Mouse (Mus musculus): ENCODE data around the gene Gins1. TPM values are rescaled to one million over a fixed set of nuclear protein-coding genes. Genes with fewer than 3 reads are reported as not detected.
A peak's percentile ranks its signal among the peaks of the same experiment; 100 is the strongest.

Gene Gins1
- 56.2 and 62.7 TPM in 2 replicates for polyA plus RNA-seq (2015; fragmentation: Nextera tagmentation; extraction: Ambion mirVana)

GRCm38 (mm10) chr2:150904936-150905450 is at the start of gene Gins1:
Gene Gins1 (plus strand): TSS chr2:150905400.
- H3K9ac ChIP-seq = peak within 1 kb of the TSS; percentile 86
- WGBS = 42% methylated on average over 9 of the region's 9 CpGs
- H3K4me3 ChIP-seq = peak within 1 kb of the TSS; percentile 86
- H3K27ac ChIP-seq = peak within 1 kb of the TSS; percentile 85
- H3K9me3 ChIP-seq (replicated peaks) = no peaks in the 10 kb centered on the region
- ATAC-seq = no peak; the same call in 1 of the 2 replicates
- H3K27me3 ChIP-seq = no peaks in the 10 kb centered on the region
- H3K36me3 ChIP-seq (ENCODE audit: poor library complexity, severe bottlenecking) = no peaks in the 10 kb centered on the region; the same call in 1 of the 2 replicates
- peak within 1 kb of the TSS; percentile 76 for H3K4me2 ChIP-seq
- peaks cover 22% of the 10 kb centered on the region for H3K4me1 ChIP-seq

DNA sequence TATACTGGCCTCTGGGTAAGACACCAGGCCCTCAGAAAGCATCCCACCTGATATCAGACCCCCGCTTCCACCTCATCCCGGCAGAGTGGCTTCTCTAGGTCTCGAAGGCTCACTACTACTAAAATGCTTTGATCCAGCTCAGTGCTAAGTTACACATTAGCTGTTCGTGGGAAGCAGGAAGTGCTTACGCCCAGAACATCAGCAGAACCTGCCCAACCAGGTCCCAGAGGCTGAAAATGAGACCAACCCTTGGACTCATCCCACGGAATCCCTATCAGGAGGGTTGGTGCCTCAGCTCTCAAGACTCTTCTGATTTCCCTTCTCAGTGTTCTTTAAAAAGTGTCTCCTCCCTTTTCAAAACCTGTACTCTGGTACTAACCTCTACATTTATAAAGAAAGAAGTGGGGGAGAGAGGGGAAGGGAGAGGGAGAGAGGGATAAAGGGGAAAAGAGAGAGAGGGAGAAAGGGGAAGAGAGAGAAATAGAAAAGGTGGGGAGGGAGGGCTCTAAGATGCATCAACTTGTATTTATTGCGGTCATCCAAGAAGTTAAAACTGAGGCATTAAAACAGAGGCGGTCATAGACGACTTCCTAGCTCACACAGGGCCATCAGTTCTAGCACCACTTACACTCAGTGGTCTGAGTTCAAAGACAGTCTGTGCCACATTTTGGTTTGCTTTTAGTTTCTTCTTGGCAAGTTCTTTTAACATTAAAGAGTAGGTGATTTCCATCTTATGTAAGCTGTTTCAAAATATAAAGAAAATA is 46.3 kb upstream of the Gins1 start:
- Histone ChIP-seq H3K9me3 (replicated peaks) (no peaks in the 10 kb centered on the region), H3K4me2 (no peak overlapping the region), H3K4me3 (no peak overlapping the region), H3K9ac (no peak overlapping the region), H3K27me3 (no peaks in the 10 kb centered on the region), H3K4me1 (peaks cover 7% of the 10 kb centered on the region), H3K36me3 (ENCODE audit: poor library complexity, severe bottlenecking) (no peaks in the 10 kb centered on the region), H3K27ac (no peak overlapping the region)
- WGBS = 92% methylated on average over 9 of the region's 9 CpGs
- no peak for ATAC-seq

- Histone ChIP-seq H3K4me3 (no peak overlapping the region), H3K9me3 (replicated peaks) (no peaks in the 10 kb centered on the region), H3K4me2 (no peak overlapping the region), H3K27ac (no peak overlapping the region), H3K27me3 (no peaks in the 10 kb centered on the region), H3K36me3 (ENCODE audit: poor library complexity, severe bottlenecking) (no peaks in the 10 kb centered on the region), H3K9ac (no peak overlapping the region), H3K4me1 (peaks cover 4% of the 10 kb centered on the region)
- ATAC-seq = no peak
- 78% methylated on average over 11 of the region's 11 CpGs for WGBS
Measured at GRCm38 (mm10) chr2:150859709-150860470, 45.3 kb upstream of the Gins1 start.

GRCm38 (mm10) chr2:150861128-150861527 is 44.1 kb upstream of the Gins1 start:
- Histone ChIP-seq H3K4me3 (no peak overlapping the region), H3K9me3 (replicated peaks) (no peaks in the 10 kb centered on the region), H3K4me1 (no peaks in the 10 kb centered on the region), H3K9ac (no peak overlapping the region), H3K36me3 (ENCODE audit: poor library complexity, severe bottlenecking) (no peaks in the 10 kb centered on the region), H3K4me2 (no peak overlapping the region), H3K27me3 (no peaks in the 10 kb centered on the region), H3K27ac (no peak overlapping the region)
- 92% methylated on average over 2 of the region's 2 CpGs for WGBS
- no peak for ATAC-seq

DNA sequence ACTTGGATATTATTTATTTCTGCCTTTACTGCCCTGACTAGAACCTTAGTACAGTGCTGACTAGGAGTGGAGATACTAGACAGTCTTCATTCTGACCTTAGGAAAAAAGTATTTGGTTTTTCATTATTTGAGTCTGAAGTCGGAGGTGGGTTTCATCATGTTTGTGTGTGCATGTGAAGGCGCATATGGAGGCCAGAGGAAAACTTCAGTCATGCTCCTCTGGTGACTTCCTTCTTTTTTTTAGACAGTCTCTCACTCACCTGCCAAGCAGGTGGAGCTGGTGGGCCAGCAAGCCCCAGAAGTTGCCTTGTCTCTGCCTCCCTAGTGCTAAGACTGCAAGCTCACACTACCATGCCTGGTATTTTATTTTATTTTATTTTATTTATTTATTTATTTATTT is 38.2 kb upstream of the Gins1 start:
- no peaks in the 10 kb centered on the region for H3K36me3 ChIP-seq (ENCODE audit: poor library complexity, severe bottlenecking)
- H3K4me3 ChIP-seq = no peak overlapping the region
- H3K9me3 ChIP-seq (replicated peaks) = no peaks in the 10 kb centered on the region
- no peaks in the 10 kb centered on the region for H3K27me3 ChIP-seq
- no peaks in the 10 kb centered on the region for H3K4me1 ChIP-seq
- no peak overlapping the region for H3K9ac ChIP-seq
- no peak for ATAC-seq
- 95% methylated on average over 2 of the region's 2 CpGs for WGBS
- no peak overlapping the region for H3K27ac ChIP-seq
- H3K4me2 ChIP-seq = no peak overlapping the region

GRCm38 (mm10) chr2:150869446-150869845 is 35.8 kb upstream of the Gins1 start:
- Histone ChIP-seq H3K27me3 (no peaks in the 10 kb centered on the region), H3K4me2 (no peak overlapping the region), H3K27ac (no peak overlapping the region), H3K4me3 (no peak overlapping the region), H3K36me3 (ENCODE audit: poor library complexity, severe bottlenecking) (no peaks in the 10 kb centered on the region), H3K9me3 (replicated peaks) (no peaks in the 10 kb centered on the region), H3K9ac (no peak overlapping the region), H3K4me1 (no peaks in the 10 kb centered on the region)
- no peak for ATAC-seq
- 91% methylated on average over 1 of the region's 1 CpGs for WGBS

DNA sequence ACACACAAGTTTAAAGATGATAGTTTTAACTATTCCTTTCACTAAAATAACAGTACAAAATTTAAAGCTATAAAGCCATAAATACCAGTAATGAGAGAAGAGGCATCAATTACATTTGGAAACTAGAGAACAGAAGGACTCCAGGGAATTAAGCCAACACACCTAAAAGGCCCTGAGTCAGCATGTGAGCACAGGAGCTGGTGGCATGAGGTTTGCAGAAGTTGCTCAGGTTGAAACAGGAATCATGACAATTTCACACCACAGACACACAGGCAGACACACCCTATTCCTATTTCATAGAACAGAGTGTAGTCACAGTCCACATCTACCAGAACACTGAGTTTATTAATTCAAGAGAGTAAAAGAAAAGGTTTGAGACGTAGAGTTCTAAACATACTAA is 30.7 kb upstream of the Gins1 start:
- no peak for ATAC-seq
- Histone ChIP-seq H3K4me3 (no peak overlapping the region), H3K9me3 (replicated peaks) (no peaks in the 10 kb centered on the region), H3K4me2 (no peak overlapping the region), H3K27ac (no peak overlapping the region), H3K27me3 (no peaks in the 10 kb centered on the region), H3K36me3 (ENCODE audit: poor library complexity, severe bottlenecking) (no peaks in the 10 kb centered on the region), H3K9ac (no peak overlapping the region), H3K4me1 (no peaks in the 10 kb centered on the region)
- WGBS = 98% methylated on average over 1 of the region's 1 CpGs

- WGBS = 98% methylated on average over 1 of the region's 1 CpGs
- H3K4me3 ChIP-seq = no peak overlapping the region
- H3K4me2 ChIP-seq = no peak overlapping the region
- H3K36me3 ChIP-seq (ENCODE audit: poor library complexity, severe bottlenecking) = no peaks in the 10 kb centered on the region
- H3K4me1 ChIP-seq = no peaks in the 10 kb centered on the region
- no peak overlapping the region for H3K9ac ChIP-seq
- no peak for ATAC-seq
- no peaks in the 10 kb centered on the region for H3K27me3 ChIP-seq
- no peak overlapping the region for H3K27ac ChIP-seq
- no peaks in the 10 kb centered on the region for H3K9me3 ChIP-seq (replicated peaks)
Measured at GRCm38 (mm10) chr2:150875226-150875625, 30.0 kb upstream of the Gins1 start.

GRCm38 (mm10) chr2:150877561-150877960 is 27.6 kb upstream of the Gins1 start:
- ATAC-seq = no peak
- Histone ChIP-seq H3K4me3 (no peak overlapping the region), H3K4me2 (no peak overlapping the region), H3K4me1 (no peaks in the 10 kb centered on the region), H3K9ac (no peak overlapping the region), H3K36me3 (ENCODE audit: poor library complexity, severe bottlenecking) (no peaks in the 10 kb centered on the region), H3K9me3 (replicated peaks) (no peaks in the 10 kb centered on the region), H3K27me3 (no peaks in the 10 kb centered on the region), H3K27ac (no peak overlapping the region)
- 87% methylated on average over 4 of the region's 4 CpGs for WGBS

DNA sequence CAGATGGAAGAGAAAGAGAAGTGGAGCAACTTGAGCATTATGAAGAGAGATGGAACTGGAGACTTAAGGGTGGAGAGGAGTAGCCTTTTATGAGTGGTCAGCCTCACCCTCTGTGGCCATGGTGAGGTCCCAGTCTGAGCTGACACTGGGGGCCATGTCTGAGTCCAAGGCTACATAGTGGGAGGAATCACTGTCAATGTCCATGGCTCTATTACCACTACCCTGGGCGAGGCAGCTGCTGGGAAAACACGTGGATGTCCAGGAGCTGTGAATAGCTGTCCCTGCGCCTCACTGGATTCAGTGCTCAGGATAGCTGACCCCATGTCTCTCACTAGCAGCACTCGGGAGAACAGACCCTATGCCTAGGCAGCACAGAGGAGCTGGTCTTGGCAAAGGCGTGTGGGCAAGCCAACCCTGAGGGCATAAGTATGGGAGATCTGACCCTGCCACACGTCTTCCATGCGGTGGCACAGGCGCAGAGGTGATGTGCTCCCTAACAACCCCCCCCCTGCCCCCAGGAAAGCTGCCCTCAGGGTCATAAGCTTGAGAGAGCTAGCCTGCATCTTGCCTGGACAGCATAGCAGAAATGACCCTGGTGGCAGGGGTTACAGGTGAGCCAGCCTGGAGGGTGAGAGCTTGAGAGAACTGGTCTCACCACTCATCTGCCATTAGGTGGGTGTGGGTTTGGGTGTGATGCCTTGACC is 21.0 kb upstream of the Gins1 start:
- no peaks in the 10 kb centered on the region; the same call in 1 of the 2 replicates for H3K36me3 ChIP-seq (ENCODE audit: poor library complexity, severe bottlenecking)
- no peaks in the 10 kb centered on the region for H3K27me3 ChIP-seq
- no peak overlapping the region for H3K9ac ChIP-seq
- no peak for ATAC-seq
- H3K4me2 ChIP-seq = no peak overlapping the region
- H3K4me3 ChIP-seq = no peak overlapping the region
- H3K9me3 ChIP-seq (replicated peaks) = 0 out of 2 replicates have a peak, but pooled peaks cover 3% of the 10 kb centered on the region
- no peak overlapping the region for H3K27ac ChIP-seq
- 93% methylated on average over 8 of the region's 8 CpGs for WGBS
- H3K4me1 ChIP-seq = no peaks in the 10 kb centered on the region

- H3K9me3 ChIP-seq (replicated peaks) = 0 out of 2 replicates have a peak, but pooled peaks cover 3% of the 10 kb centered on the region
- no peak overlapping the region for H3K4me2 ChIP-seq
- 94% methylated on average over 1 of the region's 1 CpGs for WGBS
- H3K27ac ChIP-seq = no peak overlapping the region
- no peaks in the 10 kb centered on the region for H3K27me3 ChIP-seq
- no peak for ATAC-seq
- H3K4me3 ChIP-seq = no peak overlapping the region
- H3K9ac ChIP-seq = no peak overlapping the region
- no peaks in the 10 kb centered on the region; the same call in 1 of the 2 replicates for H3K36me3 ChIP-seq (ENCODE audit: poor library complexity, severe bottlenecking)
- no peaks in the 10 kb centered on the region for H3K4me1 ChIP-seq
Measured at GRCm38 (mm10) chr2:150884779-150885110, 20.5 kb upstream of the Gins1 start.

- no peaks in the 10 kb centered on the region for H3K27me3 ChIP-seq
- 83% methylated on average over 1 of the region's 1 CpGs for WGBS
- H3K9me3 ChIP-seq (replicated peaks) = 0 out of 2 replicates have a peak, but pooled peaks cover 3% of the 10 kb centered on the region
- H3K36me3 ChIP-seq (ENCODE audit: poor library complexity, severe bottlenecking) = no peaks in the 10 kb centered on the region; the same call in 1 of the 2 replicates
- no peak overlapping the region for H3K27ac ChIP-seq
- no peak overlapping the region for H3K9ac ChIP-seq
- H3K4me3 ChIP-seq = no peak overlapping the region
- H3K4me1 ChIP-seq = no peaks in the 10 kb centered on the region
- no peak for ATAC-seq
- H3K4me2 ChIP-seq = no peak overlapping the region
Measured at GRCm38 (mm10) chr2:150885814-150886213, 19.4 kb upstream of the Gins1 start.

Data from forebrain, embryonic 13.5 days (tissue).